Mouse (Mus musculus) kidney, embryonic 15.5 days (tissue): ENCODE data around the gene Nradd. TPM values are rescaled to one million over a fixed set of nuclear protein-coding genes. Genes with fewer than 3 reads are reported as not detected.

Source experiments
- ATAC-seq: fragments of 200-750 bp; cut with Nextera tagmentation; replicated peaks from 2 replicates; pipeline ENCODE4 v1.8.0; 2017; ENCODE audit warnings: moderate TSS enrichment; ENCODE audit not compliant: low FRiP score
- H3K27ac ChIP-seq: fragments of 300-500 bp; sonication (generic); 2 replicates; pipeline ENCODE4 v1.5.1; 2015; ENCODE audit warnings: mild to moderate bottlenecking, inconsistent platforms
- H3K27me3 ChIP-seq: fragments of 300-500 bp; sonication (generic); 2 replicates; pipeline ENCODE4 v1.6.1; 2015; ENCODE audit warnings: inconsistent platforms
- H3K36me3 ChIP-seq: fragments of 300-500 bp; sonication (generic); 2 replicates; pipeline ENCODE4 v1.6.1; 2015; ENCODE audit warnings: inconsistent platforms
- H3K4me1 ChIP-seq: fragments of 300-500 bp; sonication (generic); 2 replicates; pipeline ENCODE4 v1.6.1; 2015; ENCODE audit warnings: inconsistent platforms
- H3K4me2 ChIP-seq: fragments of 300-500 bp; sonication (generic); 2 replicates; pipeline ENCODE4 v1.6.1; 2015; ENCODE audit warnings: moderate library complexity, mild to moderate bottlenecking, inconsistent platforms
- H3K4me3 ChIP-seq: fragments of 300-500 bp; sonication (generic); replicated peaks from 2 replicates; pipeline ENCODE4 v1.5.1; 2015; ENCODE audit warnings: mild to moderate bottlenecking, inconsistent platforms
- H3K9ac ChIP-seq: fragments of 300-500 bp; sonication (generic); 2 replicates; pipeline ENCODE4 v1.6.1; 2015; ENCODE audit warnings: mild to moderate bottlenecking, inconsistent platforms
- H3K9me3 ChIP-seq: fragments of 300-500 bp; sonication (generic); replicated peaks from 2 replicates; pipeline ENCODE4 v1.6.1; 2016; ENCODE audit warnings: inconsistent platforms
- WGBS: fragments of 180-500 bp; shearing (Covaris S2); methylation state at CpG from one replicate; pipeline ENCODE4 v1.1.7; 2015; ENCODE audit warnings: mixed read lengths; 5-methylcytosine and 5-hydroxymethylcytosine counted together
- polyA plus RNA-seq: library from polyadenylated mRNA; unstranded; fragments of >200 nt; fragmentation: Nextera tagmentation; extraction: Ambion mirVana; gene quantifications from 2 replicates; pipeline ENCODE4 v1.2.1, GENCODE M21; 2015

Gene Nradd
- 55.2 and 56.4 TPM in 2 replicates for polyA plus RNA-seq

DNA sequence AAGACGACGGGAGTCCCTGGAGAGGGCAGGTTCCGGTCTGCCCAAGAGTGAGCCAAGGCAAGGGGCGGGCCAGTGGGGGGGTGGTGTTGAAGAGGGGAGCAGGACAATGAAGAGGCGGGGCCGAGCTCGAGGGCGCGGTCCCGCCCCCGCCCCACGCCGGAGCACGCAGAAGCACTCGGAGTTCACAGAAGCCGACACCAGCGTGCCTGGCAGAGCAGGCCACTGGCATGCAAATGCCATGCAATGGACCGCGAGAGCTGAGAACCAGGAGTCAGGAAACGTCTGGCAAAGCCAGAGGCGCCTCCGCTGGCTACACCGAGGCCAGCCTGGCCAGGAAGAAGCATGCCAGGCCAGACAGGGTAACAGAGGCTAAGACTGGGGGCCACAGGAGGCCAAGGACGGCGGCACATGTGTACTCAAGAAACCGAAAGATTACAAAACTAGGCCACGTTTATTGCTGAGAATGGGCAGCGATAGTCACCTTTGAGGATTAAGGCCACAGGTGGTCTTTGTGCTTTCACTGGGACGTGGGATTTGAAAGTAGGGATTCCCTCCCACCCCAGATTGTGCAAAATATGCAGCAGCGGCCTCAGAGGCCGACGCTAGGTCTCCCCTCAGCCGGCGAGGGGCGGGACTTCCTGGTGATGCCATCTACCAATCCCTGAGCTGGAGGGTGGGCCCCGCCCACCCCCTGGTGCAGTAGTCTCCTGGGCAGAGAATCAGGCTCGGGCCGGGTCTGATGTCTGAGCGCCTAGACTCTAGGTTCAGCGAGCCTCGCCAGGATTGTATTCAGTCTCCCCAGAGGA lies at the start of gene Nradd:
Gene Nradd (minus strand): TSS at position 92 of the 806 bp plus-strand sequence.
- ATAC-seq, result peak; percentile 93
- H3K4me2 ChIP-seq, result peak within 1 kb of the TSS; percentile 85
- H3K36me3 ChIP-seq, result peaks cover 56% of the 10 kb centered on the region

DNA sequence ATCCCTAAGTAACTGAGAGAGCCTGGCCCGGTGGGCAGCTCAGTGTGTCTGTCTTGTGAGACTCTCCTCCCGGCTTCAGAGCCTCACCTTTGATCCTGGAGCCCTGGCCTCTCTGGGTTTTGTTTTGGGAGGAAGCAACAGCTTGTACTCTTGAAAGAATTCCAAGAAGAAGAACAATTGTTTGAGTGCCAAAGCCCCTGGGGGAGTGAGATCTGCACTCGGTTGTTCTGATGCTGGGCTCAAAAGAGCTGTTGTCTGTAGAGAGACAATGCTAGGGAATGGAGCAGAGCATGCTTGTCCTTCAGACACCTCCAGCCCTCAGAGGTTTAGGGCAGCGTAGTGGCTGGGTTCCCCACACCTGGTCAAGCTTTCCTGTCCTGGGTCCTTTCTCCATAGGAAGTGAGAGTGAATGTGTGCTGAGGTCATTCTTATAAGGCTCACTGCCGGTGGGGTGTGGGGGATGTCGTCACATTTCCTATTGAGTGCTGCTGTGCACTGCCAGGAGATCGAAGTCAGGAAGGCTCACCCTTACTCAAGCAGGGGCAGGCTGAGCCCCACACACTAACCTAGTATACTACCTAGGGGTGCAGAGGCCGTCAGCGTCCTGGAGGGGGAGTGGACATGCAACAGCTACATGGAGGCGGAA lies 49.0 kb upstream of the Nradd start:
- H3K27me3 ChIP-seq, result no peaks in the 10 kb centered on the region
- peak overlapping the region; percentile 61 for H3K27ac ChIP-seq
- no peaks in the 10 kb centered on the region for H3K36me3 ChIP-seq
- no peak overlapping the region for H3K9ac ChIP-seq
- H3K4me1 ChIP-seq, result peaks cover 40% of the 10 kb centered on the region
- 53% methylated on average over 10 of the region's 10 CpGs for WGBS
- H3K4me3 ChIP-seq, result no peak overlapping the region
- no peak for ATAC-seq
- no peak overlapping the region for H3K4me2 ChIP-seq
- no peaks in the 10 kb centered on the region for H3K9me3 ChIP-seq

More for the DNA sequence above, at the start of gene Nradd:
- Histone ChIP-seq H3K4me3 (peak within 1 kb of the TSS; percentile 52), H3K27ac (peak within 1 kb of the TSS; percentile 95), H3K4me1 (peaks cover 33% of the 10 kb centered on the region), H3K9me3 (no peaks in the 10 kb centered on the region), H3K27me3 (no peaks in the 10 kb centered on the region), H3K9ac (peak within 1 kb of the TSS; percentile 48)
- WGBS, result under 1% methylated on average over 41 of the region's 41 CpGs

DNA sequence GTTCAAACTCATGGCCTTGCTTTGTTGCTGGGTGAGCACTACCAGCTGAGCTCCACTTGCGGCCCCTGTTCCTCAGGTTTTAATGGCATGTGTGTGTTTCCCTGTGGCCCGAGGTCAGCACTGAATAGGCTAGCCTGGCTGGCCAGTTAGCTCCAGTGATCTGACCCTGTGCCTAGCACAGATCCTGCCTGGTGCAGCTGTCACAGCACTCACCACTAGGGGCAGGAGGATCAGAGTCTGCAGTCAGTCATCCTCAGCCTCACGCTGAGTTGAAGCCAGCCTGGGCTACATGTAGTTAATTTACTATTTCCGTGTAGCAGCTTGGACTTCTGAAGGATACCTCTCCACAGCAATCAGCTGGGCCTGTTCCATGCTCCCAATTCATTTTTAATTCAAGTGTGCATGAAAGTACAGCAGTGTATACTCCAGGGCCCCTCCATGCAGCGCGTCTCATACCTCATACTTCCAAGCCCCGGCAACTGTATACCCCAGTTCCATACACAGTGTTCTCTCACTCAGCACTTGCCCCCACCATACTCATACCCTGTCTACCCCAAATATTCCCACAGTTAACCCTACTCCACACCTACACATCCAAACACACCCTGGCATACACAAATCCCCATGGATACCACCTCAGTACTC lies 48.3 kb upstream of the Nradd start:
- Histone ChIP-seq H3K4me2 (no peak overlapping the region), H3K9me3 (no peaks in the 10 kb centered on the region), H3K27ac (peak overlapping the region; percentile 61), H3K36me3 (no peaks in the 10 kb centered on the region), H3K4me3 (no peak overlapping the region), H3K27me3 (no peaks in the 10 kb centered on the region), H3K4me1 (peaks cover 40% of the 10 kb centered on the region), H3K9ac (no peak overlapping the region)
- peak; percentile 22; the same call in 1 of the 2 replicates for ATAC-seq
- 69% methylated on average over 7 of the region's 7 CpGs for WGBS

DNA sequence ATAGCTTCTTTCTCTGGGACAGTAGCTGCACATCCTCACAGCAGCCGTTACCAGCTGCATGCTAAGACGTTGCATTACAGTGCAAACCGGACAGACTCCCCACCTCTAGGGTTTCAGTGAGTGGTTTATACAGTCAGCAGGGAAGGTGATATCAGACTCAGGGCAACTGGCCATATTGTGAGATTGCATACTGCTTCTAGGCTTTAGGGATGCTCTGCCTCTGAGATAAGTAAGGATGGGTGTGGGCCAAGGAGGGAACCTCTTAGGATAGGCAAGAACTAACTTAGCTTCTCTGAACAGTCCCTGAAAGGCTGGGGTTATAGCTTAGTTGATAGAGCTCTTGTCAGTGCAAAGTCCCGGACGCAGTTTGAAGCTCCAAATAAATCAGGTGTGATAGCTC lies 45.5 kb upstream of the Nradd start:
- ATAC-seq, result no peak
- peaks cover 46% of the 10 kb centered on the region for H3K4me1 ChIP-seq
- H3K27ac ChIP-seq, result no peak overlapping the region
- H3K4me2 ChIP-seq, result no peak overlapping the region
- H3K4me3 ChIP-seq, result no peak overlapping the region
- no peaks in the 10 kb centered on the region for H3K27me3 ChIP-seq
- H3K36me3 ChIP-seq, result no peaks in the 10 kb centered on the region
- WGBS, result 66% methylated on average over 5 of the region's 5 CpGs
- H3K9ac ChIP-seq, result no peak overlapping the region
- no peaks in the 10 kb centered on the region for H3K9me3 ChIP-seq

DNA sequence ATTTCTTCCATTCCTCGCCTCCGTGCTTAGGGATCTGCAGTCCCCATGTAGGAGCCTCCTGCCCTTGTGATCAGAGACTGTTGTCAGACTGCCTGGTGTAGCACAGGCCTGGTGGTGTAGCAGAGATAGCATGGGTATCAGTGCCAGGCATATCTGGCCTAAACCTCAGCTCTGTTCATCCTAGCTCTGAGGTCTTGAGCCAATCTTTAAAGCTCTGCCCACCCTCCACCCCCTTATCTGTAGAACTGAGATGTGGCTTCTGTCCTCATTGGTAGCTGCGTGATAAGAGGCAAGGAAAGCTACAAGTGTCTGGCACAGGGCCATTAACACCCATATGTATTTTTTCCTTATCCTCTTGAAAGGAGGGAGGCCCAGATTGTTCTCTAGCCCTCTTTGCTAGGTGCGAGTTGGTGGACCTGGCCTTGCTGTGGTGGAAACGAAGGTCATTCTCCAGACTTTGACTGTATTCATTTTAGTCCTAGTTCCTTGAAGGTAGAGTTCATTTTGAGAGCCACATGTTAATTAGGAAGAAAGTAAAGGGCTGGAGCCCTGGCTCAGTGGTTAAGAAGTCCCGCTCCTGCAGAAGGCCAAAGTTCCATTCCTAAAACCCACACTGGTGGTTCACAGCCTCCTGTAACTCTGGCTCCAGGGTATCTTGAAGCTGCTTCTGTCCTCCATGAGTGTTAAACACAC lies 44.5 kb upstream of the Nradd start:
- no peak; the same call in 1 of the 2 replicates for ATAC-seq
- H3K27ac ChIP-seq, result no peak overlapping the region
- no peak overlapping the region for H3K9ac ChIP-seq
- H3K4me3 ChIP-seq, result no peak overlapping the region
- H3K36me3 ChIP-seq, result no peaks in the 10 kb centered on the region
- 88% methylated on average over 6 of the region's 6 CpGs for WGBS
- no peaks in the 10 kb centered on the region for H3K27me3 ChIP-seq
- H3K9me3 ChIP-seq, result no peaks in the 10 kb centered on the region
- H3K4me2 ChIP-seq, result no peak overlapping the region
- peaks cover 49% of the 10 kb centered on the region for H3K4me1 ChIP-seq

DNA sequence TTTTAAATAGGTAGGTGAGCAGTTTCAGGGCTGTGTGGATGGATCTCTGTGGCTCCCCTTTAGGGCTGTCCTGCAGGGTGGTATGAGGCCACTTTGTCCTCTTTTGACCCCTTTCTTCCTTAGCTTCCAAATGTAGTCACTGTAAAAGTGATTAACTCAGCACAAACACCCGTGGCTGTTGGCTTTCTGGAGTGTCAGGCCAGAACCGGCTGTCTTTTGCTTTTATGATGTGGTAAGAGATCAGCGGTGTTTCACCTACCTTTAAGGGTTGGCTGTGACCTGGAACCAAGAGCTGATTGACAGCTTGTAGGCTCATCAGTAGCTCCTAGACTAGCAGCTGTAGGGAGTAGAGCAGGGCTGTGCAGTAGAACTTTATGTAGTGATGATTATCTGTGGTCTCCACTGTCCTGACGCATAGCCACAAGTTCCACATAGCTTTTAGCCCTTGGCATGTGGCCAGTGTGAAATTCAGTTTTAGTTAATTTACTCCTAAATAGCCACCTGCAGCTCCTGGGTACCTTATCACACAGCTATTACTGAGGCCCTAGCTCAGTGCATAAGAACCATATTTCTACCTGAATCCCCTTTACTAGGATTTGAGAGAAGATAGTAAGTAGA lies 43.1 kb upstream of the Nradd start:
- no peak overlapping the region for H3K9ac ChIP-seq
- H3K36me3 ChIP-seq, result no peaks in the 10 kb centered on the region
- peaks cover 35% of the 10 kb centered on the region for H3K4me1 ChIP-seq
- no peak for ATAC-seq
- H3K27me3 ChIP-seq, result no peaks in the 10 kb centered on the region
- H3K4me2 ChIP-seq, result no peak overlapping the region
- H3K4me3 ChIP-seq, result no peak overlapping the region
- H3K27ac ChIP-seq, result no peak overlapping the region
- no peaks in the 10 kb centered on the region for H3K9me3 ChIP-seq
- 30% methylated on average over 4 of the region's 4 CpGs for WGBS

DNA sequence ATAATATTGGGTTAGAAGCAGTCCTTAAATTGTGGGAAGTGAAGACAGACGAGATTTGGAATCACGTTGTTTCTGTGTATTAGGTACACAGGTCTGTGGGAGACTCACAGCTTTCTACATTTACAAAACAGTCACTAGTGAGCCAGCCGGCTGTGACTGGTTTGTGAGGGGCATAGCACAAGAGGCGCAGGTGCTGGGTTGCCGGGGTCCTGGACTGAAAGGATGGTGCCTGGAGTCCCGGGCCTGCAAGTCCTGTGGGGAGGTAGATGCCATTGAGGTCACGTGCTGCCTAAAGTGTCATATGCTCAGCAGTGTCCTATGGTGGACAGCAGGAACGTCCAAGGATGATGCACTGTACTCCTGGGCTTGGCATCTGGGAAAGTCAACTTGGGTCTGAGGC lies 42.1 kb upstream of the Nradd start:
- 26% methylated on average over 8 of the region's 8 CpGs for WGBS
- no peaks in the 10 kb centered on the region for H3K27me3 ChIP-seq
- ATAC-seq, result peak; percentile 44; the same call in 1 of the 2 replicates
- no peaks in the 10 kb centered on the region for H3K9me3 ChIP-seq
- H3K4me2 ChIP-seq, result peak overlapping the region; percentile 26; the same call in 1 of the 2 replicates
- H3K27ac ChIP-seq, result peak overlapping the region; percentile 66
- no peak overlapping the region for H3K9ac ChIP-seq
- peaks cover 34% of the 10 kb centered on the region for H3K4me1 ChIP-seq
- no peaks in the 10 kb centered on the region for H3K36me3 ChIP-seq
- no peak overlapping the region for H3K4me3 ChIP-seq

DNA sequence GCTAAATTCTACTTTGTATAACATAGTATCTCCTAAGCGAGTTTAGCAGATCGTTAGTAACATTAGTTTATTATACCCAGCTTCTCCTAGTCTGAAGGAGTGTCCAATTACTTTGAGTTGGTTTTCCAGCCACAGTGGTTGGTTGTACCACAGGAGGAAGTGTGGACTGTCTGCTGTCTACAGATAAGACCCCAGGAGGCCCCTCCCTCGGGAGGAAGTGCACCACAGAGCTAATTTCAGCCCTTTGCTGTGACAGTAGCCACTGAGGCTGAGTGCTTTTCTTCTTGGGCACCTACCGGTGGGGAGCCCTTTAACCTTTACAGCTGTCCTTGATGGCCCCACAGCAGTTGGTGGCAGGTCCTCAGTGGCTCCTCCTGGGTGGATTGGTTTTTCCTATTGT lies 41.7 kb upstream of the Nradd start:
- no peaks in the 10 kb centered on the region for H3K9me3 ChIP-seq
- H3K36me3 ChIP-seq, result no peaks in the 10 kb centered on the region
- no peaks in the 10 kb centered on the region for H3K27me3 ChIP-seq
- no peak overlapping the region for H3K4me3 ChIP-seq
- peak overlapping the region; percentile 26 for H3K4me2 ChIP-seq
- peaks cover 29% of the 10 kb centered on the region for H3K4me1 ChIP-seq
- no peak overlapping the region for H3K9ac ChIP-seq
- ATAC-seq, result peak; percentile 74
- H3K27ac ChIP-seq, result peak overlapping the region; percentile 66
- 11% methylated on average over 4 of the region's 4 CpGs for WGBS

DNA sequence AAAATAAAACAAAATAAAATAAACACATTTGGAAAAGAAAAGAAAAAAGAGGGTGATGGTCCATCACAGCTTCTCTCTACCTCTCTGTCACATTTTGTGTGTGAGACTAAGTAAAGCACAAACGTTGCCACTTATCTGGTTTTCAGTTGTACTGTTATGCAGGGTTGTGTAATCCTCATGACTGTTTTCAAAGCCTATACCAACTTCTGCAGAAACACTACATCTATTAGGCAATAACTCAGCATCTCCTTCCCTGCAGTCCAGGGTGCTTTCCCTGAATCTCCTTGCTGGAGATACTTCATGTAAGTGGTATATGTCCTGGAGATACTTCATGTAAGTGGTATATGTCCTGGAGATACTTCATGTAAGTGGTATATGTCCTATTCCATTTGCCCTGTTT lies 38.6 kb upstream of the Nradd start:
- Histone ChIP-seq H3K27ac (no peak overlapping the region), H3K4me1 (peaks cover 35% of the 10 kb centered on the region), H3K4me3 (no peak overlapping the region), H3K4me2 (no peak overlapping the region), H3K36me3 (peaks cover 8% of the 10 kb centered on the region; the same call in 1 of the 2 replicates), H3K9ac (no peak overlapping the region), H3K27me3 (no peaks in the 10 kb centered on the region), H3K9me3 (no peaks in the 10 kb centered on the region)
- no peak for ATAC-seq
- WGBS, result 79% methylated on average over 1 of the region's 1 CpGs

DNA sequence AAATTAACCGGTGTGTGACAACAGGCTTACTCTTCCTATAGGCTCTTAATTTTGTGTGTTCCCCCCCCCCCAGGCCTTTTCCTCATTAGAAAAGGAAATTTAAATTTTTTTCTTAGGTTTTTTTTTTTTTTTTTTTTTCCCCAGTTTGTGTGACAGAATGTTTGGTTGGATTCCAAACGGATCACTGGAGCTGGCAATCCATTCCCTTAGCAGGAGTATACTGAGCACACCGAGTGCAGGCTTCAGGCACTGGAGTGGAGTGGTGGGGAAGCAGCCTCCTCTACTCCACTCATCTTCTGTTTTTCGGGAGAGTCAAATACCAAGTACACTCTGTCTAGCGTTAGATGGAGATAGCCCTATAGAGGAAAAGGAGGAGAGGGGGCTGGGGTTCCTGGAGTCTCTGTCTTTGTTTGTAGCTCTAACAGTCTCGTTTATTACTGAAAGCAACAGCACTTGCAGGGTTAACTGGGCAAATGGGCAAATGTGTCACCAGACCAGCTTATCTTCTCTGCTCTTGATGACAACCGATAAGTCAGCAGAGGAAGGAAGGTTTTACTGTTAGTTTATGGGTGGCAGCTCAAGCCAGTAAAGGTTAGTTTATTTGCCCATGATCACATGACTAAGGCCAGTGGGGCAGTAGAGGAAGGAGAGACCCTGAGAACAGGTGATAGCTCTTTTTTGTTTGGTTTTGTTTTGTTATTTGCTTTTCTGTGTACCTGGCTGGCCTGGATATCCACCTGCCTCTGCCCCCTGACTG lies 36.8 kb upstream of the Nradd start:
- Histone ChIP-seq H3K4me1 (peaks cover 25% of the 10 kb centered on the region), H3K4me2 (no peak overlapping the region), H3K4me3 (no peak overlapping the region), H3K27me3 (no peaks in the 10 kb centered on the region), H3K36me3 (peaks cover 8% of the 10 kb centered on the region; the same call in 1 of the 2 replicates), H3K9me3 (no peaks in the 10 kb centered on the region), H3K9ac (no peak overlapping the region), H3K27ac (no peak overlapping the region)
- no peak for ATAC-seq
- WGBS, result 74% methylated on average over 7 of the region's 7 CpGs

DNA sequence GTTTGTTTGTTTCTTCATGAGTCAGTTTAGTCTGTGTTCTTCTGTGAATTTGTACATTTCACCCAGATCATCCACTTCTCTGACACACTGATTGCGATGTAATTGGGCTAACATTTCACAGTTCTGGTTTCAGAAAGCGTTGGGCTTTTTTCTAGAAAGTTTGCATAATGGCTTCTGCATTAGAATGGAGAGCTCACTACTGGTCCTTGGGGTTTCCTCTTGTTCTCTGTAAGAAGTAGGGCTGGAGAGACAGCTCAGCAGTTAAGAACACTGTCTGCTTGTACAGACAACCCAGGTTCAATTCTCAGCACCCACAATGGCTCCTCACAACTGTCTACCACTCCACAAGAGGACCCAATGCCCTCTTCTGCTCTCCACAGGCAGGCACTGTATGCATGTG lies 36.0 kb upstream of the Nradd start:
- no peak for ATAC-seq
- no peak overlapping the region for H3K4me3 ChIP-seq
- H3K4me1 ChIP-seq, result peaks cover 29% of the 10 kb centered on the region
- no peak overlapping the region for H3K27ac ChIP-seq
- H3K9me3 ChIP-seq, result no peaks in the 10 kb centered on the region
- peaks cover 8% of the 10 kb centered on the region; the same call in 1 of the 2 replicates for H3K36me3 ChIP-seq
- no peak overlapping the region for H3K4me2 ChIP-seq
- no peak overlapping the region for H3K9ac ChIP-seq
- 86% methylated on average over 2 of the region's 2 CpGs for WGBS
- no peaks in the 10 kb centered on the region for H3K27me3 ChIP-seq
